Mouse (Mus musculus): ENCODE measurements around the gene Xndc1. TPM values are rescaled to one million over a fixed set of nuclear protein-coding genes. Genes with fewer than 3 reads are reported as not detected.

The Xndc1 gene
- polyA plus RNA-seq, 1 experiment from 2014 or later: 40.3 TPM

- peaks cover 8% of the 10 kb centered on the region; the same call in 1 of the 2 replicates for H3K4me1 ChIP-seq
- H3K36me3 ChIP-seq: no peaks in the 10 kb centered on the region
- no peak for ATAC-seq (replicated peaks)
- H3K4me3 ChIP-seq: no peak overlapping the region
- no peak overlapping the region for H3K9ac ChIP-seq (replicated peaks)
- WGBS: 87% methylated on average over 4 of the region's 4 CpGs
- H3K4me2 ChIP-seq (replicated peaks): no peak overlapping the region
- H3K27me3 ChIP-seq: no peaks in the 10 kb centered on the region
- no peak overlapping the region for H3K27ac ChIP-seq (replicated peaks)
- H3K9me3 ChIP-seq: no peaks in the 10 kb centered on the region
Observed at GRCm38 (mm10) chr7:102109746-102110145, 44.4 kb downstream of the Xndc1 start.

- Histone ChIP-seq H3K4me2 (replicated peaks) (no peak overlapping the region), H3K9ac (replicated peaks) (no peak overlapping the region), H3K4me3 (no peak overlapping the region), H3K27me3 (no peaks in the 10 kb centered on the region), H3K27ac (replicated peaks) (no peak overlapping the region), H3K36me3 (peaks cover 4% of the 10 kb centered on the region), H3K9me3 (no peaks in the 10 kb centered on the region), H3K4me1 (no peaks in the 10 kb centered on the region)
- WGBS: 87% methylated on average over 45 of the region's 45 CpGs
- no peak for ATAC-seq (replicated peaks)
Observed at GRCm38 (mm10) chr7:102113151-102113729, 47.9 kb downstream of the Xndc1 start.

GRCm38 (mm10) chr7:102116579-102117331 lies 51.4 kb downstream of the Xndc1 start, which contains the start of gene Chrna10:
Gene Chrna10 (minus strand): TSS chr7:102116828.
- no peaks in the 10 kb centered on the region for H3K27me3 ChIP-seq
- ATAC-seq (replicated peaks): no peak
- H3K9me3 ChIP-seq: no peaks in the 10 kb centered on the region
- H3K27ac ChIP-seq (replicated peaks): no peak within 1 kb of the TSS
- H3K4me1 ChIP-seq: no peaks in the 10 kb centered on the region
- H3K36me3 ChIP-seq: peaks cover 39% of the 10 kb centered on the region
- no peak within 1 kb of the TSS for H3K9ac ChIP-seq (replicated peaks)
- no peak within 1 kb of the TSS for H3K4me2 ChIP-seq (replicated peaks)
- WGBS: 47% methylated on average over 7 of the region's 7 CpGs
- no peak within 1 kb of the TSS for H3K4me3 ChIP-seq

- peaks cover 45% of the 10 kb centered on the region for H3K36me3 ChIP-seq
- no peak overlapping the region for H3K4me2 ChIP-seq (replicated peaks)
- H3K27ac ChIP-seq (replicated peaks): no peak overlapping the region
- WGBS: 81% methylated on average over 6 of the region's 6 CpGs
- H3K9ac ChIP-seq (replicated peaks): no peak overlapping the region
- ATAC-seq (replicated peaks): no peak
- H3K4me1 ChIP-seq: no peaks in the 10 kb centered on the region
- H3K9me3 ChIP-seq: no peaks in the 10 kb centered on the region
- H3K27me3 ChIP-seq: no peaks in the 10 kb centered on the region
- no peak overlapping the region for H3K4me3 ChIP-seq
Observed at GRCm38 (mm10) chr7:102117382-102117781, 52.1 kb downstream of the Xndc1 start.

- Histone ChIP-seq H3K27ac (replicated peaks) (no peak overlapping the region), H3K9me3 (no peaks in the 10 kb centered on the region), H3K27me3 (no peaks in the 10 kb centered on the region), H3K9ac (replicated peaks) (no peak overlapping the region), H3K4me3 (no peak overlapping the region), H3K36me3 (peaks cover 74% of the 10 kb centered on the region), H3K4me1 (no peaks in the 10 kb centered on the region), H3K4me2 (replicated peaks) (no peak overlapping the region)
- ATAC-seq (replicated peaks): no peak
- 93% methylated on average over 10 of the region's 10 CpGs for WGBS
Observed at GRCm38 (mm10) chr7:102120326-102120725, 55.0 kb downstream of the Xndc1 start.

GRCm38 (mm10) chr7:102132395-102132794 lies 67.1 kb downstream of the Xndc1 start:
- 96% methylated on average over 4 of the region's 4 CpGs for WGBS
- H3K27ac ChIP-seq (replicated peaks): no peak overlapping the region
- no peaks in the 10 kb centered on the region for H3K27me3 ChIP-seq
- H3K4me3 ChIP-seq: no peak overlapping the region
- H3K9me3 ChIP-seq: no peaks in the 10 kb centered on the region
- H3K4me1 ChIP-seq: no peaks in the 10 kb centered on the region
- no peak for ATAC-seq (replicated peaks)
- H3K9ac ChIP-seq (replicated peaks): no peak overlapping the region
- H3K36me3 ChIP-seq: peaks cover 79% of the 10 kb centered on the region
- no peak overlapping the region for H3K4me2 ChIP-seq (replicated peaks)

Other genes with a start within 250 kb of the Xndc1 start
- gene Phox2a, start 247.2 kb upstream of the Xndc1 start, polyA plus RNA-seq (2015; fragmentation: Nextera tagmentation; extraction: Ambion mirVana): not detected in 2 replicates
- gene Inppl1, start 227.3 kb upstream of the Xndc1 start, polyA plus RNA-seq (2015; fragmentation: Nextera tagmentation; extraction: Ambion mirVana): 18.0 and 22.3 TPM in 2 replicates
- gene Folr2, start 208.3 kb upstream of the Xndc1 start, polyA plus RNA-seq (2015; fragmentation: Nextera tagmentation; extraction: Ambion mirVana): 1.2 and 1.6 TPM in 2 replicates
- 71.1 and 74.3 TPM in 2 replicates for gene Anapc15, start 201.8 kb upstream of the Xndc1 start, polyA plus RNA-seq (2015; fragmentation: Nextera tagmentation; extraction: Ambion mirVana)
- 18.9 and 30.4 TPM in 2 replicates for gene Folr1, start 194.7 kb upstream of the Xndc1 start, polyA plus RNA-seq (2015; fragmentation: Nextera tagmentation; extraction: Ambion mirVana)
- gene Lamtor1, start 159.6 kb upstream of the Xndc1 start, polyA plus RNA-seq (2015; fragmentation: Nextera tagmentation; extraction: Ambion mirVana): 165 and 167 TPM in 2 replicates
- 0.24 and 0.47 TPM in 2 replicates for gene Tomt, start 159.2 kb upstream of the Xndc1 start, polyA plus RNA-seq (2015; fragmentation: Nextera tagmentation; extraction: Ambion mirVana)
- gene Lrrc51, start 131.6 kb upstream of the Xndc1 start, polyA plus RNA-seq (2015; fragmentation: Nextera tagmentation; extraction: Ambion mirVana): 9.5 and 12.7 TPM in 2 replicates
- 63.3 and 65.1 TPM in 2 replicates for gene Numa1, start 131.4 kb upstream of the Xndc1 start, polyA plus RNA-seq (2015; fragmentation: Nextera tagmentation; extraction: Ambion mirVana)
- 3.4 and 4.4 TPM in 2 replicates for gene Il18bp, start 46.8 kb upstream of the Xndc1 start, polyA plus RNA-seq (2015; fragmentation: Nextera tagmentation; extraction: Ambion mirVana)
- 32.1 and 33.0 TPM in 2 replicates for gene Rnf121, start within 50 bp of the Xndc1 start, polyA plus RNA-seq (2015; fragmentation: Nextera tagmentation; extraction: Ambion mirVana)
- 1.5 and 1.9 TPM in 2 replicates for gene Xntrpc, start 202 bp downstream of the Xndc1 start, polyA plus RNA-seq (2015; fragmentation: Nextera tagmentation; extraction: Ambion mirVana)
- 0.29 TPM in 1 of 2 replicates, not detected in the other for gene Trpc2, start 17.6 kb downstream of the Xndc1 start, polyA plus RNA-seq (2015; fragmentation: Nextera tagmentation; extraction: Ambion mirVana)
- 0.17 and 0.28 TPM in 2 replicates for gene Art1, start 36.2 kb downstream of the Xndc1 start, polyA plus RNA-seq (2015; fragmentation: Nextera tagmentation; extraction: Ambion mirVana)
- 0.83 and 0.97 TPM in 2 replicates for gene Art5, start 44.0 kb downstream of the Xndc1 start, polyA plus RNA-seq (2015; fragmentation: Nextera tagmentation; extraction: Ambion mirVana)
- gene Chrna10, start 51.3 kb downstream of the Xndc1 start, polyA plus RNA-seq (2015; fragmentation: Nextera tagmentation; extraction: Ambion mirVana): not detected in 2 replicates
- gene Nup98, start 144.7 kb downstream of the Xndc1 start, polyA plus RNA-seq (2015; fragmentation: Nextera tagmentation; extraction: Ambion mirVana): 24.2 and 24.7 TPM in 2 replicates
- 52.9 and 54.1 TPM in 2 replicates for gene Pgap2, start 144.7 kb downstream of the Xndc1 start, polyA plus RNA-seq (2015; fragmentation: Nextera tagmentation; extraction: Ambion mirVana)
- gene Rhog, start 190.5 kb downstream of the Xndc1 start, polyA plus RNA-seq (2015; fragmentation: Nextera tagmentation; extraction: Ambion mirVana): 16.7 and 19.6 TPM in 2 replicates
- 9.6 and 11.1 TPM in 2 replicates for gene Stim1, start 202.3 kb downstream of the Xndc1 start, polyA plus RNA-seq (2015; fragmentation: Nextera tagmentation; extraction: Ambion mirVana)